Mouse (Mus musculus): ENCODE data around the gene Cep170. TPM values are rescaled to one million over a fixed set of nuclear protein-coding genes. Genes with fewer than 3 reads are reported as not detected.
"Not testable (repeated sequence)": the region's sequence is repeated elsewhere in the genome, so short reads cannot be mapped to it uniquely, and the experiment has no call there.

Cep170 gene
- 141 and 149 TPM in 2 replicates for polyA plus RNA-seq (2015; fragmentation: Nextera tagmentation; extraction: Ambion mirVana)

GRCm38 (mm10) chr1:176814036-176814420 is at the start of gene Cep170:
Cep170 (minus strand) TSS chr1:176814067.
- WGBS, result under 1% methylated on average over 28 of the region's 28 CpGs
- Histone ChIP-seq H3K36me3 (no peaks in the 10 kb centered on the region), H3K9ac (replicated peaks) (peak within 1 kb of the TSS; percentile 99), H3K27ac (replicated peaks) (peak within 1 kb of the TSS; percentile 100), H3K4me3 (peak within 1 kb of the TSS; percentile 88), H3K9me3 (no peaks in the 10 kb centered on the region), H3K4me2 (replicated peaks) (peak within 1 kb of the TSS; percentile 66), H3K4me1 (peaks cover 39% of the 10 kb centered on the region), H3K27me3 (no peaks in the 10 kb centered on the region)
- peak; percentile 96 for ATAC-seq (replicated peaks)

- H3K27me3 ChIP-seq, result no peaks in the 10 kb centered on the region
- H3K4me3 ChIP-seq, result no peak overlapping the region
- H3K4me2 ChIP-seq (replicated peaks), result no peak overlapping the region
- no peak overlapping the region for H3K27ac ChIP-seq (replicated peaks)
- peak; percentile 67; the same call in 1 of the 2 replicates for ATAC-seq (replicated peaks)
- H3K9ac ChIP-seq (replicated peaks), result no peak overlapping the region
- WGBS, result 58% methylated on average over 9 of the region's 9 CpGs
- H3K36me3 ChIP-seq, result no peaks in the 10 kb centered on the region
- no peaks in the 10 kb centered on the region for H3K4me1 ChIP-seq
- H3K9me3 ChIP-seq, result no peaks in the 10 kb centered on the region
These were observed 48.2 kb upstream of the Cep170 start for GRCm38 (mm10) chr1:176861981-176862644.

- H3K4me2 ChIP-seq (replicated peaks), result no peak overlapping the region
- H3K4me1 ChIP-seq, result no peaks in the 10 kb centered on the region
- no peak overlapping the region for H3K4me3 ChIP-seq
- no peak overlapping the region for H3K9ac ChIP-seq (replicated peaks)
- H3K9me3 ChIP-seq, result no peaks in the 10 kb centered on the region
- no peaks in the 10 kb centered on the region for H3K27me3 ChIP-seq
- ATAC-seq (replicated peaks), result no peak
- WGBS, result 88% methylated on average over 9 of the region's 9 CpGs
- no peak overlapping the region for H3K27ac ChIP-seq (replicated peaks)
- H3K36me3 ChIP-seq, result no peaks in the 10 kb centered on the region; the same call in 1 of the 2 replicates
These were observed 39.1 kb upstream of the Cep170 start for GRCm38 (mm10) chr1:176852813-176853590.

- 90% methylated on average over 7 of the region's 7 CpGs for WGBS
- Histone ChIP-seq H3K4me1 (no peaks in the 10 kb centered on the region), H3K9ac (replicated peaks) (no peak overlapping the region), H3K27ac (replicated peaks) (no peak overlapping the region), H3K36me3 (peaks cover 2% of the 10 kb centered on the region; the same call in 1 of the 2 replicates), H3K27me3 (no peaks in the 10 kb centered on the region), H3K4me2 (replicated peaks) (no peak overlapping the region), H3K9me3 (no peaks in the 10 kb centered on the region), H3K4me3 (no peak overlapping the region)
- no peak for ATAC-seq (replicated peaks)
These were observed 37.5 kb upstream of the Cep170 start for GRCm38 (mm10) chr1:176851401-176851800.

- Histone ChIP-seq H3K4me1 (no peaks in the 10 kb centered on the region), H3K9ac (replicated peaks) (no peak overlapping the region), H3K4me2 (replicated peaks) (no peak overlapping the region), H3K36me3 (peaks cover 6% of the 10 kb centered on the region; the same call in 1 of the 2 replicates), H3K27ac (replicated peaks) (no peak overlapping the region), H3K4me3 (no peak overlapping the region), H3K9me3 (no peaks in the 10 kb centered on the region), H3K27me3 (no peaks in the 10 kb centered on the region)
- WGBS, result 83% methylated on average over 2 of the region's 2 CpGs
- ATAC-seq (replicated peaks), result no peak
These were observed 35.5 kb upstream of the Cep170 start for GRCm38 (mm10) chr1:176849377-176849776.

GRCm38 (mm10) chr1:176848613-176849290 is 34.9 kb upstream of the Cep170 start:
- Histone ChIP-seq H3K4me1 (no peaks in the 10 kb centered on the region), H3K9ac (replicated peaks) (no peak overlapping the region), H3K36me3 (peaks cover 6% of the 10 kb centered on the region; the same call in 1 of the 2 replicates), H3K4me3 (no peak overlapping the region), H3K4me2 (replicated peaks) (no peak overlapping the region), H3K9me3 (no peaks in the 10 kb centered on the region), H3K27ac (replicated peaks) (no peak overlapping the region), H3K27me3 (no peaks in the 10 kb centered on the region)
- ATAC-seq (replicated peaks), result no peak
- WGBS, result 84% methylated on average over 11 of the region's 11 CpGs

- 85% methylated on average over 10 of the region's 10 CpGs for WGBS
- no peak for ATAC-seq (replicated peaks)
These were observed 33.4 kb upstream of the Cep170 start for GRCm38 (mm10) chr1:176847118-176847859.

GRCm38 (mm10) chr1:176845082-176845977 is 31.5 kb upstream of the Cep170 start:
- Histone ChIP-seq H3K4me2 (replicated peaks) (no peak overlapping the region), H3K27ac (replicated peaks) (no peak overlapping the region), H3K36me3 (peaks cover 11% of the 10 kb centered on the region; the same call in 1 of the 2 replicates), H3K4me3 (no peak overlapping the region), H3K27me3 (no peaks in the 10 kb centered on the region), H3K9me3 (no peaks in the 10 kb centered on the region), H3K4me1 (no peaks in the 10 kb centered on the region), H3K9ac (replicated peaks) (no peak overlapping the region)
- no peak for ATAC-seq (replicated peaks)
- WGBS, result 73% methylated on average over 17 of the region's 17 CpGs

More at GRCm38 (mm10) chr1:176847118-176847859, 33.4 kb upstream of the Cep170 start:
- no peaks in the 10 kb centered on the region for H3K27me3 ChIP-seq
- H3K4me1 ChIP-seq, result no peaks in the 10 kb centered on the region
- no peak overlapping the region for H3K4me3 ChIP-seq
- no peak overlapping the region for H3K27ac ChIP-seq (replicated peaks)
- no peaks in the 10 kb centered on the region for H3K9me3 ChIP-seq
- H3K4me2 ChIP-seq (replicated peaks), result no peak overlapping the region
- H3K9ac ChIP-seq (replicated peaks), result no peak overlapping the region
- H3K36me3 ChIP-seq, result peaks cover 6% of the 10 kb centered on the region; the same call in 1 of the 2 replicates

GRCm38 (mm10) chr1:176836562-176836961 is 22.7 kb upstream of the Cep170 start:
- H3K9me3 ChIP-seq; H3K9ac ChIP-seq (replicated peaks); H3K4me3 ChIP-seq; H3K4me1 ChIP-seq; H3K27me3 ChIP-seq; H3K27ac ChIP-seq (replicated peaks); ATAC-seq (replicated peaks); H3K4me2 ChIP-seq (replicated peaks); H3K36me3 ChIP-seq: not testable (repeated sequence)
- 57% methylated on average over 7 of the region's 7 CpGs for WGBS

GRCm38 (mm10) chr1:176835501-176836294 is 21.8 kb upstream of the Cep170 start:
- H3K27ac ChIP-seq (replicated peaks), result no peak overlapping the region
- peaks cover 9% of the 10 kb centered on the region for H3K4me1 ChIP-seq
- peak overlapping the region; percentile 39; the same call in 1 of the 2 replicates for H3K9ac ChIP-seq (replicated peaks)
- H3K4me3 ChIP-seq, result peak overlapping the region; percentile 32
- peak overlapping the region; percentile 49 for H3K4me2 ChIP-seq (replicated peaks)
- H3K27me3 ChIP-seq, result no peaks in the 10 kb centered on the region
- H3K9me3 ChIP-seq, result no peaks in the 10 kb centered on the region
- peak; percentile 55; the same call in 1 of the 2 replicates for ATAC-seq (replicated peaks)
- no peaks in the 10 kb centered on the region; the same call in 1 of the 2 replicates for H3K36me3 ChIP-seq
- 2% methylated on average over 41 of the region's 41 CpGs for WGBS

All from forebrain, embryonic 15.5 days (tissue).